Mouse (Mus musculus) MN1 (cell line): ENCODE data around the gene Mob3c.

Experiments used
- DNase-seq: peaks from one replicate; pipeline ENCODE4 v3.0.0-alpha.2; 2016; ENCODE audit warnings: low spot score

The Mob3c gene

DNA sequence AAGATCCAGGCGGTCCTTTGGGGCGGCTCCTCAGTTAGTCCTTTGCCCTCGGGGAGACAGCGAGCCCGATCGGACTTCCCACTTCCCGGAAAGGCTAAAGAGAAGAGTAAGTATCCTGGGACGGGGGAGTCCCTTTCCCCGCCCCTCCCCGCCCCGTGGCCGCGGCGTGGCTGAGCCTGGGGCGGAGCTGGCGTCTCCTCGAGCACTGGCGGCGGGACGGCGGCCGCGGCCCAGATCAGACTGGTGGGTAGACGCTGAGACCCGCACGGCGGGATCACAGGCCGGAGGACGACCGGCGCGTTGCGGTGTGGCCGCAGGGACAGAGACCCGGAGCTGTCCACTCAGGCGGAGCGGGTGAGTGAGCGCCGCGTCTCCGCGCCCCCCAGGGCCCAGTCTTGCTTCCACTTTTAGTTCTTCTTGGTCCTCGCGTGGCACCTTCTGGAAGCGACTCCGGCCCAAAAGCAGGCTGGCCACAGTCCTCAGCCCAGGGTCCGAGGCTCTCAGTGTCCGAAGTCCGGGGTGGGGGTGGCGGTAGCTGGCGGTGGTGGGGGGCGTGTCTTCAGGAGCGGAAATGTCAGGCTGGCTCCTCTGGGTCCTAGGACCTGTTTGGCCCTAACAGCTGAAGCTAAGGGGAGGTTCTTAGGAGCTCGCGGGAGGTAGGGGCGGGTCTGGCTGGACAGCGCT, at the start of gene Mob3c:
Mob3c (plus strand) TSS at position 205 of the 684 bp plus-strand sequence.
- DNase-seq = peak; percentile 65

DNA sequence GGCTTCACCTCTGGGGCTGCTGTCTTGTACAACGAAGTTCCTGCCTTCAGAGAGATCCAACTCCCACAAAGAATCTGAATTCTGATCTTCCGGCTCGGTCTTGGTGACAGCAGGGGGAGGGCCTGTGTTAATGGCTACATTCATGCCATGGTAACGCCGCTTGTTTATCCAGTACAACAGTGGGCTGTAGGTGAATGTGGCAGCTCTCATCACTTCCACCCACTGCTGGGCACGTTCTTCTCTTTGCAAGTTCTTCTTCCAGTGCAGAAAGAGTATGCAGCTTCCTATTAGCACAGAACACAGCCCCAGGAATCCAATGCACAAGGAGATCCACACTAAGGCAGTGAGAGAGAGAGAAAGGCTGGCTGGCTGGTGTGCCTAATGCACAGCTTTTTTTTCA, 47.6 kb upstream of the Mob3c start:
- DNase-seq = no peak

DNA sequence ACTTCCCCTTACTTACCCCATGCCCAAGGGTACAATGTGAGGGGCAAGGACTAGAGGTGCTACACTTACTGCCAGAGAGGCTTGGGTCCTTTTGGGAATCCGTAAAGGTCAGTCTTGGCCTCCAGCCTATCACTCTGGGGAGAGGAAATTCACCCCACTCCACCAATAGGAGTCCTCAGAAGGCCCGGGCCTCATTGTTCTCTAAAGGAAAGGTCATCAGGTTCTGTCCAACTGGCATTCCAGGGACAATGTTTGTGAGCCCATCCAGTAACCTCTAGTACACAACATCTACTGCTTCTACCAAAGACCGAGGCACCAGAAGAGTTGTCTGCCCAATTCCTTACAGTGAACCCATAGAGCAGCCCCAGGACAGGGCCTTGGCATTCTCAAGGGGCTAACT, 47.0 kb upstream of the Mob3c start, which contains the start of gene Tex38:
Tex38 (minus strand) TSS at position 101 of the 400 bp plus-strand sequence.
- DNase-seq = no peak

DNA sequence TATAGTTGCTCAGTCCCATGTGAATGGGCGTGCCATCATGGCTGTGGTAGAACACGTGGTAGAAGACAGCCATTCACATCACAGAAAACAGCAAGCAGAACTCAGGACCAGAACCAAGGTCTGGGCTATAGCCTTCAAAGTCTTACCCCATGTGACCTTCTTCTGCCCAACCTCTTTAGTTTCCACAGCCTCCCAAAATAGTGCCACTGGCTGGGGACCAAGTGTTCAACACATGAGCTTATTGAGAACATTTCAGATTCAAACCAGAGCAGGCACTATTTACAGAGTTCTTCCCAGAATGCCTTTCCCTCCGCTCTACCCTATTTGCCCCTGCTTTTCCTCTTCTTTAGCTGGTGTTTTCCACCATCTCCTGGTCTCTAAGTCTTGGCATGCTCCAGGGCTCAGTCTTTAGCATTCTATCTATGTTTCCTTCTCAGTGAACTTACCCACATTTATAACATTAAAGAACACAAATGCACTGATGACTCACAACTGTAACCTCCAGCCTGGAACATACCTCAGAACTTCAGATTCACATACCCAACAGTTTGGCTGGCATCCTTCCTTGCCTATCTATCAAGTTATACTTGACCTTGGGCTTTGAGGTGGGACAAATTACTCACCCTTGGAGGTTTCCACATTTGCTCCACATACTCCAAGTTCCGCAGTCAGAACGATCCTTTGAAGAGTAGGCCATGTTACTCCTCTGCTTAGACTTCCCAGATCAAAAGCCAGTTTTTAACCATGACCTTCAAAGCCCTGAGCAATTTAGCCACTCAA, 45.7 kb upstream of the Mob3c start:
- no peak for DNase-seq

DNA sequence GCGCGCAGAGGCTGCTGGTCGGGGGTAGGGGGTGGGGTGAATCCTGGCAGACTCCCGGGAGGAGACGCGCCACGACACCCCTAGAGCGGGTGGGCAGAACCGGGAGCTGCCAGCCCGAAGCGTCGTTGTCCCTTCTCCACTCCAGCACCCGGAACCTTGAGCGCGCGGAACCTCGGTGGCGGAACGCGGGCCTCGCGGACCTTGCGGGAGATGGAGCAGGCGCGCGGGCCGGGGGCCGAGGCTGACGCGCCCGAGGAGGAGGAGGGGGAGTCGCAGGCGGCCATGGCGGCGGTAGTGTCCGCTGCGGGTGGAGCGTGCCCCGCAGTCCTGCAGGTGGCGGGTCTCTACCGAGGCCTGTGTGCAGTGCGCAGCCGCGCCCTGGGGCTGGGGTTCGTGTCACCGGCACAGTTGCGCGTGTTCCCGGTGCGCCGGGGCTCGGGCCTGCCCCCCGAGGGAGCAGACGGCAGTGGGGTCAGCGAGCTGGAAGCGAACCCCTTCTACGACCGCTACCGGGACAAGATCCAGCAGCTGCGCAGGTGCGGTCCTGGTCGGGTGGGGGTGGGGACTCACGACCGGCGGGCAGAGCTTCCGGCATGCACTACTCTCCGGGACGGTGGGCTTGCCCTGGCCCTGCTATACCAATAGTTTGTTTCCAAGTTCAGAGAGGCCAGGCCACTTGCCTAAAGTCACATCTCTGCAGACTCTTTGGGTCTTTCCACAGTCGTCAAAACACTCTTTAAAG, 43.0 kb upstream of the Mob3c start, which contains the start of gene Atpaf1:
Atpaf1 (plus strand) TSS at position 44 of the 742 bp plus-strand sequence.
- peak; percentile 67 for DNase-seq

DNA sequence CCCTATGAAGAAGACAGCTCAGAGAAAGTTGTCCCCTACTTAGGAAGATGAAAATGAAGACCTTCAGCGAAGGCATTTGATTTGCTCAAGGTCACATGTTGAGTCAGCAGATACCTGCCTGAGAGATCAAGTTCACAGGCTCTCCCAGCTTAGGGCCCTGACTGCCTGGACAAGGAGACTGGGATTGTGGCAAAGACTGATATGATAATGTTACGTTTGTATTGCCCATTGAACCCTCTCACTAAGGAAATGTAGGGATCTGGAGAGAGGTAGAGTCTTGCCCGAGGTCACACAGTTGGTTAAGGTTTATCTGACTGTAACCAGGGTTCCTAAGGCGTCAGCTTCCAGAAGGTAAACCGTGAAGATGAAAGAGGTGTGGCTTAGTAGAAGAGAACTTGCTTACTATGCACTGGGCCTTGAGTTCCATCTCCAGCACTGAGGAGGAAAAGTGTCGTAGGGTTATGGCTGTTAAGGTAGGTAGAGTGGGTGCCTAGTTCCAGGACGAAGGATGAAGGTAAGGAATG, 42.3 kb upstream of the Mob3c start:
- no peak for DNase-seq

DNA sequence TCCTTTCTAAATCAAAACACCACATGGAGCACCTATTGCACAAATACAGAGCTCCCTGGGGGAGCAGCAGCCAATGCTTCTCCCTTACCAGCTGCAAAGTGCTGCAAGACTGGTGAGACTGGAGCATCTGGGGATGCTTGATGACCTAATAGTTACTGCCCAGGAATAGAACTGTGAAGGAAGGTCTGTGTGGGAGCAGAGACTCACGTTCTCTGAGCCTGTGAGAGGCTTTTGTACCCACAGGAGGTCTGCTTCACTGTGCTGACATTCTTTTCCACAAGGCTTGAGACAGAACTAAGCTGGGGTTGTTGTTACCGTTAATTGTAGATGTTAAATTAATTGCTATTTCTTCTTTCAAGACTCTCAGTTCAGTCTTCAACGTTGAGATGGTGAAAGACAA, 37.0 kb upstream of the Mob3c start:
- no peak for DNase-seq

DNA sequence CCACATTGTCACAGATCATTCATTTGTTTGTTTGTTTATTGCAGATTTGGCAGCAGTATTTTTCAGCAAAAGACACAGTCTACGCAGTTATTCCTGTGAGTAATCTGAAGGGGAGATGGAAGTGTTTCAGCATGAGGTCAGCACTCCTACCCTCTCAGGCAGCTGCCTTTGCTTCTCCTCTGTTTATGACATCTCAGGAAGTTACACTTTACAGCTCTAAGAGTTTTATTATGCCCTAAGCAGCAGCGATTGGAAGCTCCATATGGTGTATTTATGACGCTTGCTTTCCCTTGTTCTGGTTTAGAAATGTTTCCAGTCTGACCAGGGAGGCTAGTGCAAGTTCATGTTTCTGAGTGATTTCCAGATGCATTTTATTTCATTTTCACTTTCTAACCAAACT, 32.5 kb upstream of the Mob3c start:
- no peak for DNase-seq

DNA sequence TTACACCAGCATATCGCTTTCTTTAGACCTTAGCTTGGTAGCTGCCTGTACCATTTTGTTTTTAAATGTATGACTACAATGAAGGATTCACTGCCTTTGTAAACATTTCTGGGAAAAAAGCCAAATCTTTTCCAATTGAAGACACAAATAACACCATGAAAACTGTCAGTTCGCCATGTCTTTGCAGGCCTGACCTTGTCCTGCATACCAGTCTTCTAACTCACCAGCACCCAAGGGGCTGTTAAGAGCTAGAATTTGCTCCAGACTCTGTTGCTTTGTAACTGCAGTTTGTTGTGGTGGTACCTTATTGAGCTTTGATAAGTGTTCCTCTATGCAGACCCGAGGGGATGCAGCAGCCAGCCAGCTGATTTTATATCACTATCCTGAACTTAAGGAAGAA, 27.9 kb upstream of the Mob3c start:
- peak; percentile 15 for DNase-seq

DNA sequence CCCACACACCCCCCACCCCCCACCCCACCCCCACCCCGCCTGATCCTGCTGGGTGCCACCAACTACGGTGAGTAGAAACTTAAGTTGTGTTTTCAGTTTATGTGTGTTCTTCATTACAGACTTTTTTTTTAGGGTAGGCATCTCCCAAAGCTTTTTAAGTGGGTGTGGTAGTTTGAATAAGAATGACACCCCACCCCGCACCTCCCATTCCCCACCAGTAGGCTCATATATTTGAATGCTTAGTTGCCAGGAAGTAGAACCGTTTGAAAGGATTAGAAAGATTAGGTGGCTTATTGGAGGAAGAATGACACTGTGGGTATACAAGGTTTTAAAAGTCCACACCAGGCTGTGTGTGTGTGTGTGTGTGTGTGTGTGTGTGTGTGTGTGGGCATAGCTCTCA, 15.6 kb upstream of the Mob3c start:
- DNase-seq = no peak

DNA sequence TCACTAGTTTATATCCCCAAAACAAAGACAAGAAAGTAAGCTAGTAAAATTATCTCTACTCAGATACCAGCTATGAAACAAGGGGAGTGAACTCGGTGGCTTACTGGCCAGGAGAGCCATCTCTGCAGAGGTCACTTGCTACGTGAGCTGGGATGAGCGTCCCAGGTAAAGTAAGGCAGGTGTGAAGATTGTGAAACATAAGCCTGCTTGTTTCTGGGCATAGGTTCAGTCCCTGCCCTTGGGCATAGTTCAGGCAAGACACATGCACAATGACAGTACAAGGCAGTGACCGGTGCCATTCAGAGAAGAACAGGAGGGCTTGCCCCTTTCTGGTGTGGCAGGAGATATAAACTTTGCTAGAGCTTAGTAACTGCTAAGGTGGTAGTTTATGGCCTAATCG, 12.3 kb upstream of the Mob3c start:
- no peak for DNase-seq

DNA sequence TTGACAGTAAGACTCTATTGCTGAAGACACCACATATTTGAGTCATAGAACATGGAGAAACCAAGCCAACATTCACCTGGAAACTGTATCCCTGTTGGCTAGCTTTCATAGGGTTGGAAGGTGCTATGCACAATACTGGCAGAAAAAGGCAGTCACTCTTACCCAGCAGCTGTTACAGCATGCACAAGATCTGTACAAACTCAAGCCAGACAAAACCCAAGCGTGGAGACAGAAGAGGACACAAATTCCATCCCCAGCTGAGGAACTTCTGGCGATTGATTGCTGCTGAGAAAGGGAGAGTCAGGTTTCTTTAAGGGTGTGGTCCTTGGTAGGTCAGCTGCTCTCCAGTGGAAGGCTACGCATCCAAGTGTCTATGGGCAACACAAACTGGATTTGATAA, 7.7 kb upstream of the Mob3c start:
- no peak for DNase-seq

DNA sequence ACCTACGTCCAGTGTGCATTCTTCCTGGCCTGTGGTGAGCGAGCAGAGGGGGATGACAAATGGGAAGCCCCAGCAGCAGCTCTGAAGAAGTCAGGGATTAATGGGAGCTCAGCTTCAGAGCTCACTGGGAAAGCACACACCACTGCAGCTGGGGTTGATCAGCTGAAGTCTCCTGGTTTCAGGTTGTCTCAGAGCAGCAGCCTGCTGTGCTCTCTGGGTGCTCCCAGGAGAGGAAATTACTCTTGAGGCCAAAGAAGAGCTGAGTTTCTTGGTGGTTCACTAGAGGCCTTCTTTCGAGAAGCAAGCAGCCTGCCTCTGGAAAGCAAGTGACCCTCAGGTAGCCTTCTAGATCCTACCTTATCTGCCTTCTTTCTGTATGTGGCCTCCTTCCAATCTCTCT, 6.9 kb upstream of the Mob3c start:
- no peak for DNase-seq

DNA sequence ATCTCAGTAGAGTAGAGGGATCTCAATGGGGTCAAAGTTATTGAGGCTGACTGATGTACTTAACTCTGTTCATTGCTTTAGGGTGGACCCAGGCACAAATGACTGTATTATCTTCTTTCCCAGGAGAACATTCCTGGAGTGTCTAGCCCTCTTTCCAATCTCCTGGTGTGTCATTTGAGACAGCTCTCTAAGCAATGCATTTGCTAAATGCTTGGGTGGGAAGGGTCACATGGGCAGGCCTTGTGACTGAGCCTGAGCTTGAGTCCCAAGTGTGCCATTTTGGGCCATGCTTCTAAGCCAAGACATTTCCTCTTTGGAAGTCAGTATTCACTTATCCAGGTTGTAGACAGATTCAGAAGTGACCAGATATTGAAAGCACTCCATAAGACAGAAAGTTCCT, 6.5 kb upstream of the Mob3c start:
- DNase-seq = no peak

DNA sequence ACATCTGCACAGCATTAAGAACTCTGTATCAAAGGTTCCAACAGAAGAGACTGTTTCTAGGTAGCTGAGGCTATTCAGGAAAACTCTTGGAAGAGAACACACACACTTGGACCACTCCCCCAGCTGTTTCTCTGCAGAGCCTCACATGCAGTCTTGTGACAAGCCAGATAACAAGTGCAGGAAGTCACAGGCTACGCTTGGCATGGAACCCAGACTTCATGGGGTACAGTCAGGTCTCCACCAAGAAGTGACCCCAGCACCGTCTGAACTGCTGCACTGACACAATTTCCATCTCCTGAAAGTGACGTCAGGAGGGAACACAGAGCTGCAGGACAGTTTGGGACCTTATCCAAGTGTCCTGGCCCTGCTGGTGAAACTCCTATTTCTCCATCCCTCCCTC, 6.0 kb upstream of the Mob3c start:
- DNase-seq = no peak

DNA sequence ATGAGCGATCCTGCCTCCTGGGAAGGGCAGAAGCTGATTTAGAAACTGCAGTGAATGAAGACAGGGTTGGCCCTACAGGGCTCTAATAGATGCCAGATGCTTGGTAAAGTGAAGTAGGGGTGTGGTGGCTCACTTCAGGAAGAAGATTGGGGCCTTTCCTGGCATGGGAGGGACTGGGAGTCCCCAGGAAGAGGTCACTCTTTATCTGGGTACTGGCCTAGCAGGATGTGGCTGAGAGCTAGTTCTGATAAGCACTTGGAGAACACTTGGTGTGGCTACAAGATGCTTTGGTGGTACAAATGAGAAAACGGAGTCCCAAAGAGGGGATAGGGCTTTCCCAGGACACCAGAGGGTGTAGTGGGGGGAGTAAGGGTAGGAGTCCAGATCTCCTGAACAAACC, 3.7 kb upstream of the Mob3c start:
- no peak for DNase-seq

DNA sequence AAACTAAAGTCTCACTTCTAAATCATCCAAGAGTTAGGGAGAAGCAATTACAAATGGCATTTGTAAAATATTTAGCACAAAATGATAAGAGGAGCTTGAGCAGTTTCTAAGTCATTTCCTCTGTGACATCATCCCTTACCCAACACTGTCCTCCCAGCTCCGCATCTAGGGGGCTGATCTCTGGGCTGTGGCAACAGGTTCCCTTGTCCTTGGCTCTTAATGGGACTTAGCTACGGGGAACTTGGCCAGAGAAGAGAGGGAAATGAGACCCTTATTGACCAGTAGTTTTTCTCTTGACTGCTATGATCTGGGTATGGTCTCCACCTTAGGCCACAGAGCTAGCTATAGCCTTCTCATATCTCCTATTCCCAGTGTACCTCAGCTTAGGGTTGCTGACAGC, 2.6 kb upstream of the Mob3c start:
- no peak for DNase-seq

DNA sequence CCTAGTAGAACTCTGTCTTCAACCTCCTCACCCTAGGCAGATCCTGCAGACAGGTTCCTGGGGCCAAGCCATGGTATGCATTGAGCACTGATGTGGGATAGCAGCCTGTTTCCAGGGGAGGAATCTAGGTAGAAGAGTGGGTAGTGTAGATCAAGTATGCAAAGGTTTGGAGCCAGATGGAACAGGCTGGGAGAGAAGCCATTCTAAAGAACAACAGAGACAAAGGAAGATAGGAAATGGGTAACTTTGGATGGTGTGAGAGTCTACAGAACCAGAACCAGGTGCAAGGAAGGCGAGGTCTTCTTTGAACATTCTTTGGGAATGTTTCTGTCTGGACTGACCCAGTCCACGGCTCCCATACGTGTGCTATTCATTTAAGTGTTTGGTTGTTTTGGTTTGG, 826 bp upstream of the Mob3c start:
- DNase-seq = no peak

DNA sequence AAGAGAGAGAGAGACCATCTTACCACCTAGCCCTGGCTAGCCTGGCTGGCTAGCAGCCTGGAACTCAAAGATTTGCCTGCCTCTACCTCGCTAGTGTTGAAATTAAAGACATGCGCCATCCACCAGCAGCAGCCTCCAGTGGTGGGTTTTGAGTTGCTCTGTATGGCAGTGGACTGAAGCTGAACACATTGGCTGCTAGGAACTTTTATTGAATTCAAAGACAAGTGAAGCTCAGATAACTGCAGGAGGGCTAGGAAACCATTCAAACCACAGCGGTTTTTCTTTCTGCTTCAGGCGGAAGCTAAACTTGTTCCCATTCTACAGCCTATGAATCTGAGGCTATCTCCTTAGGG, 381 bp upstream of the Mob3c start:
- no peak for DNase-seq

DNA sequence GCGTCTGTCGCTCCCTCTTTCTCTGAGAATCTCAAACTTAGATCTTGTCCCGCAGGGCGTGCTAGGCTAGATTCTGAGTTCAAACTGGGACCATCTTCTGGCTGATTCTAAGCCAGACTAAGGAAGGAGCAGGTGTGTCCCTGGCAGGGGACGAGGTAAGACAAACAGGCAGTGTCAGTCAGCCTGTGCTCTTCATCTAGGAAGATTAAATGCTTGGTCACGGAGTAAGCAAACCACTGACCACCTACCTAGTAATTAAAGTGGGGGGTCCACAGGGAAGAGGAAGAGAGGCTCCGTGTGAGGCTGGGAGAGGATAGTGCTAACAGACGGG, 645 bp downstream of the Mob3c start:
- no peak for DNase-seq

DNA sequence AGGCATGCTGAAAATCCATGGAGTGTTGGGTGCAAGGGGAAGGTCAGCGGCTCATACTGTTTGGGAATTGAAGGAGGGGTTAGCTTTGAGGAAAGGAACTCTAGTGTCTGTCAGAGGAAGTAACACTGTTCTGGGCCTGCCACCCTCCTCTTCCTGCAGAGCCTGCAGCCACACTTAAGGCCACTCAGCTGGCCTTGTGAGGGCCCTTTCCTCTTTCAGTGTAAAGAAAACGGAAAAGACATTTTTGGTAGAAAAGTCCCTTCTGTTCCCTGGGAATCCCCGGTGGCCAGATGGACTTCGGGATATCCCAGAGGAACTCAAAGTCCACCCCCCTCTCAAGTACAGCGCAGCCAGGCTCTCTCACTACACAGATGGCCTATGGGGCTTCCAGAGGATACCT, 2.6 kb downstream of the Mob3c start:
- no peak for DNase-seq

DNA sequence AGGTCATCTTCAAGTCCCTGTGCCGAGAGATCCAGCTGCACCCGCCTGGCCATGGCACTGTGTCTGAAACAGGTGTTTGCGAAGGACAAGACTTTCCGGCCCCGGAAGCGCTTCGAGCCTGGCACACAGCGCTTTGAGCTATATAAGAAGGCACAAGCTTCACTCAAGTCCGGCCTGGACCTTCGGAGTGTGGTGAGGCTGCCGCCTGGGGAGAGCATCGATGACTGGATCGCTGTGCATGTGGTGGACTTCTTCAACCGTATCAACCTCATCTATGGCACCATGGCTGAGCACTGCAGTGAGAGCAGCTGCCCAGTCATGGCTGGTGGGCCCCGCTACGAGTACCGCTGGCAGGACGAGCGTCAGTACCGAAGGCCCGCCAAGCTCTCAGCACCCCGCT, 3.3 kb downstream of the Mob3c start:
- no peak for DNase-seq

DNA sequence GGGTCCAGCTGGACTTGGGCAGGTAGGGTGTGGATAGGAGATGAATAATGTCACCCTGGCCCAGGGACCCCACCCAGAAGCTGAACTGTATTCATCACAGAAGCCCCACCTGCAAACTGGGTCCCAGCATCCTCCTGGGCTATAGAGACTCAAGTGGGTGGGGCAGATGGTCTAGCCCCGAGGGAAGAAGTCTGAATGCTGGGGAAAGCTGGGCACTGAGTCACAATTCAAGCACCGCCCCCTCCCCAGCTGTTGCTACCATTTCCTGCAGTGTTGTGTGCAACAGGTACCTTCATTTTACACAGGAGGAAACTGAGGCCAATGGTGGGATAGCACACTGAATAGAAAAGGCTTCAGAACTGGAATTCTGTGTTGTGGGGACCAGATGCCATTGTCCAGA, 4.1 kb downstream of the Mob3c start:
- DNase-seq = no peak
